Mouse (Mus musculus) kidney, adult 8-10 months (tissue): ENCODE data around the gene Iqck.
A peak's percentile ranks its signal among the peaks of the same experiment; 100 is the strongest.

Experiments
- DNase-seq, 2 experiments: peaks; one replicate each; pipeline ENCODE4 v3.0.0; 2022

Gene Iqck

GRCm38 (mm10) chr7:118953626-118954282 lies 98.2 kb downstream of the Iqck start:
- no peak for DNase-seq

GRCm38 (mm10) chr7:118954968-118955367 lies 99.4 kb downstream of the Iqck start:
- DNase-seq, result no peak

GRCm38 (mm10) chr7:118956616-118957246 lies 101.2 kb downstream of the Iqck start:
- DNase-seq, result no peak

- no peak for DNase-seq
These were observed 103.7 kb downstream of the Iqck start for GRCm38 (mm10) chr7:118959209-118959608.

GRCm38 (mm10) chr7:118964777-118965176 lies 109.2 kb downstream of the Iqck start:
- no peak for DNase-seq

- no peak for DNase-seq
These were observed 109.6 kb downstream of the Iqck start for GRCm38 (mm10) chr7:118965198-118965597.

GRCm38 (mm10) chr7:118968870-118969269 lies 113.3 kb downstream of the Iqck start:
- no peak for DNase-seq

- no peak for DNase-seq
These were observed 115.9 kb downstream of the Iqck start for GRCm38 (mm10) chr7:118971499-118971898.

- DNase-seq, result no peak
These were observed 116.8 kb downstream of the Iqck start for GRCm38 (mm10) chr7:118972306-118972705.

- no peak for DNase-seq
These were observed 117.8 kb downstream of the Iqck start for GRCm38 (mm10) chr7:118973377-118973776.

- DNase-seq, result no peak
These were observed 120.3 kb downstream of the Iqck start for GRCm38 (mm10) chr7:118975837-118976236.

- no peak for DNase-seq
These were observed 121.0 kb downstream of the Iqck start for GRCm38 (mm10) chr7:118976414-118977166.

GRCm38 (mm10) chr7:118977167-118977543 lies 121.6 kb downstream of the Iqck start:
- DNase-seq, result no peak

GRCm38 (mm10) chr7:118979121-118979520 lies 123.6 kb downstream of the Iqck start:
- no peak for DNase-seq

GRCm38 (mm10) chr7:118979708-118980107 lies 124.2 kb downstream of the Iqck start:
- no peak for DNase-seq

GRCm38 (mm10) chr7:118981346-118981745 lies 125.8 kb downstream of the Iqck start:
- peak; percentile 25 to 59 for DNase-seq

- DNase-seq, result no peak
These were observed 126.3 kb downstream of the Iqck start for GRCm38 (mm10) chr7:118981831-118982230.

GRCm38 (mm10) chr7:118982586-118982985 lies 127.0 kb downstream of the Iqck start:
- DNase-seq, result no peak

- peak; percentile 47 to 55 for DNase-seq
These were observed 128.4 kb downstream of the Iqck start for GRCm38 (mm10) chr7:118983961-118984360.

- DNase-seq, result no peak
These were observed 130.2 kb downstream of the Iqck start for GRCm38 (mm10) chr7:118985786-118986185.

- DNase-seq, result no peak
These were observed 130.8 kb downstream of the Iqck start for GRCm38 (mm10) chr7:118986369-118986768.

GRCm38 (mm10) chr7:118989275-118989856 lies 133.8 kb downstream of the Iqck start:
- DNase-seq, result no peak

GRCm38 (mm10) chr7:118990282-118990681 lies 134.7 kb downstream of the Iqck start:
- DNase-seq, result no peak
